Mouse (Mus musculus) lung, postnatal 0 days (tissue): ENCODE measurements around the gene Mettl7a3. TPM values are rescaled to one million over a fixed set of nuclear protein-coding genes. Genes with fewer than 3 reads are reported as not detected.
"Not testable (repeated sequence)": the region's sequence is repeated elsewhere in the genome, so short reads cannot be mapped to it uniquely, and the experiment has no call there.

Source experiments
- ATAC-seq: fragments of 200-750 bp; cut with Nextera tagmentation; 2 replicates; pipeline ENCODE4 v1.8.0; 2017; ENCODE audit warnings: moderate library complexity
- DNase-seq: peaks from one replicate; pipeline ENCODE4 v3.0.0-alpha.2; 2016; ENCODE audit warnings: low spot score
- H3K27ac ChIP-seq: fragments of 300-500 bp; sonication (generic); 2 replicates; pipeline ENCODE4 v1.5.1; 2014; ENCODE audit warnings: antibody characterized with exemption, mild to moderate bottlenecking, low read length, mixed read lengths
- H3K27me3 ChIP-seq: fragments of 300-500 bp; sonication (generic); replicated peaks from 2 replicates; pipeline ENCODE4 v1.6.1; 2014; ENCODE audit warnings: low read length, mixed read lengths; ENCODE audit not compliant: insufficient read depth
- H3K36me3 ChIP-seq: fragments of 300-500 bp; sonication (generic); 2 replicates; pipeline ENCODE4 v1.6.1; 2014; ENCODE audit warnings: low read length, mixed read lengths; ENCODE audit not compliant: insufficient read depth
- H3K4me1 ChIP-seq: fragments of 300-500 bp; sonication (generic); 2 replicates; pipeline ENCODE4 v1.6.1; 2014; ENCODE audit warnings: antibody characterized with exemption, low read depth, low read length, mixed read lengths; ENCODE audit not compliant: insufficient read depth
- H3K4me2 ChIP-seq: fragments of 300-500 bp; sonication (generic); replicated peaks from 2 replicates; pipeline ENCODE4 v1.6.1; 2014; ENCODE audit warnings: low read depth, mild to moderate bottlenecking, low read length, moderate library complexity, mixed read lengths
- H3K4me3 ChIP-seq: fragments of 300-500 bp; sonication (generic); 2 replicates; pipeline ENCODE4 v1.5.1; 2014; ENCODE audit warnings: low read depth, low read length
- H3K9ac ChIP-seq: fragments of 300-500 bp; sonication (generic); replicated peaks from 2 replicates; pipeline ENCODE4 v1.6.1; 2014; ENCODE audit warnings: low read depth, mild to moderate bottlenecking
- H3K9me3 ChIP-seq: fragments of 300-500 bp; sonication (generic); 2 replicates; pipeline ENCODE4 v1.6.1; 2016; ENCODE audit warnings: low read length, mixed read lengths
- CTCF ChIP-seq: IDR thresholded peaks from 2 replicates; pipeline ENCODE4 v1.5.1; 2016; ENCODE audit warnings: antibody characterized with exemption, mild to moderate bottlenecking
- EP300 ChIP-seq: IDR thresholded peaks from 2 replicates; pipeline ENCODE4 v1.6.1; 2016; ENCODE audit warnings: antibody characterized with exemption, mild to moderate bottlenecking, control low read depth
- WGBS: fragments of 180-500 bp; shearing (Covaris S2); extraction: QIAGEN DNeasy Blood & Tissue Kit; methylation state at CpG from one replicate; pipeline ENCODE4 v1.1.7; 2014; 5-methylcytosine and 5-hydroxymethylcytosine counted together
- polyA plus RNA-seq: library from polyadenylated mRNA; unstranded; fragments of >200 nt; fragmentation: Nextera tagmentation; extraction: Ambion mirVana; gene quantifications from 2 replicates; pipeline ENCODE4 v1.2.1, GENCODE M21; 2015

Mettl7a3 gene
- polyA plus RNA-seq, 1 experiment from 2014 or later, result 0.12 TPM

- WGBS, result 34% methylated on average over 8 of the region's 8 CpGs
- Histone ChIP-seq H3K4me3 (no peak overlapping the region), H3K27me3 (no peaks in the 10 kb centered on the region), H3K9me3 (no peaks in the 10 kb centered on the region), H3K4me1 (no peaks in the 10 kb centered on the region; the same call in 1 of the 2 replicates), H3K36me3 (no peaks in the 10 kb centered on the region), H3K9ac (no peak overlapping the region), H3K27ac (peak overlapping the region; percentile 92), H3K4me2 (peak overlapping the region; percentile 69)
- DNase-seq (no peak), ATAC-seq (no peak)
- 0 out of 2 replicates have a peak, but pooled peaks have one; percentile 26 for TF ChIP-seq EP300
- no peak for TF ChIP-seq CTCF
Measured at GRCm38 (mm10) chr15:100303428-100304018, 31.2 kb upstream of the Mettl7a3 start.

DNA sequence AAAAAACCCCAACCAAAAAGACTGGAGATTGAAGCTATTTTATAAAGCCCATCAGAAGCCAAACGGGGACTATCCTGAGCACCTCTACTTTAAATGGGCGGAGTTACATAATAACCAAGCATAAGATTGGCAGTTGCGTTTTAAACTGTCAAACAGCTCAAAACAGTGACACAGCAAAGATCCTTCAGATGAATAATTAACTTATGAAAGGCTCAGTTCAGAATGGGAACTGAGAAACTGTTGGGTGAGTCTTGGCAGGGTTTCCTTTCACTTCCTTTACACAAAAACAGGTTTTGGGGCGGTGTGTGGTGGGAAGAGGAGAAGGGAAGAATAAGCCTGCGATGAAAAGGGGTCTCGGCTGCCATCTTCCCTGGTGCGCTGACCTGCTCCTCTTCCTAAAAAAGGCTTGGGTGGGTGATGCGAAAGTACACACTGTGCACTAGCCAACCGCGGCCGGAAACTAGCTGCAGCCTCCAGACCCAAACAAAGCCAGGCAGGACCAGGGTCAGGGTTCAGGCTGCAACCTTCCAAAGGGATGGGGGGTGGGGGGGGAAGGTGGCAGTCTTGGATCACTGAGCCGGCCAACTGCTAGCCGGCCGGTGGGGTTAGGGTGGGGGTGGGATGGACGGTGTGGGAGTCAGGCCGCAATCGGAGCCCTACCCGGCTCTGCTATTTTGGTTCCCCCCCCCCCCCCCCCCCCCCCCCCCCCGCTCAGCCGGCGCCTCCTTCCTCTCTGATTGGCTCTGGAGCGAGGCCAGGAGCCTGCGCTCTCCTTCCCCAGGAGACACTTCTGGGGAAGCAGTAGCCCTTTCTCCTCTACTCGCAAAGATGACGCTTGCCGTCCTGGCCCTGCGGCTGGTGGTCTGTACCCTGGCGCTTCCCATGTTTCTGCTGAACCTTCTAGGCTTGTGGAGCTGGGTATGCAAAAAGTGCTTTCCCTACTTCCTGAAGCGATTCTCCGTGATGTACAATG lies 30.4 kb upstream of the Mettl7a3 start, which contains the start of gene Mettl7a1:
Gene Mettl7a1, plus strand, starts transcription at position 122 of the 973 bp plus-strand sequence.
- Histone ChIP-seq H3K4me2 (peak within 1 kb of the TSS; percentile 69), H3K9me3 (no peaks in the 10 kb centered on the region), H3K27me3 (no peaks in the 10 kb centered on the region), H3K9ac (peak within 1 kb of the TSS; percentile 47), H3K36me3 (no peaks in the 10 kb centered on the region), H3K4me1 (no peaks in the 10 kb centered on the region; the same call in 1 of the 2 replicates), H3K4me3 (peak within 1 kb of the TSS; percentile 58), H3K27ac (peak within 1 kb of the TSS; percentile 92)
- DNase-seq, result peak; percentile 94
- peak; percentile 71 for ATAC-seq
- 1% methylated on average over 15 of the region's 30 CpGs for WGBS
- peak; percentile 14; the same call in 1 of the 2 replicates for TF ChIP-seq EP300
- no peak for TF ChIP-seq CTCF

DNA sequence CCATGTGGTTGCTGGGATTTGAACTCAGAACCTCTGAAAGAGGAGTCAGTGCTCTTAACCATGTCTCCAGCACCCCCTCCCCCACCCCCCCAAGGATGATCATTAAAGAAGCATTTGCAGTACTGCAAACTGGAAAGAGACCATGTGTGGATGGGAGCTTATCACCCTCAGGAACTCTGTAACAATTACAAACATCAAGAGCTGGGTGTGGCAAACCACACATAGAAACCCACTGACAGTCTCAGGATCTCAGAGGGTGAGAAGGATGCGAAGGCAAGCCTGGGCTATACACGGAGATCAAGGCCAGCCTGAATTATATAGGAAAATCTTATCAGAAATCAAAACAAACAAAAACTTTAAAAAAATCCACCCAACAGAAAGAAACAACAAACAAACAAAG lies 28.5 kb upstream of the Mettl7a3 start:
- WGBS, result 49% methylated on average over 2 of the region's 2 CpGs

DNA sequence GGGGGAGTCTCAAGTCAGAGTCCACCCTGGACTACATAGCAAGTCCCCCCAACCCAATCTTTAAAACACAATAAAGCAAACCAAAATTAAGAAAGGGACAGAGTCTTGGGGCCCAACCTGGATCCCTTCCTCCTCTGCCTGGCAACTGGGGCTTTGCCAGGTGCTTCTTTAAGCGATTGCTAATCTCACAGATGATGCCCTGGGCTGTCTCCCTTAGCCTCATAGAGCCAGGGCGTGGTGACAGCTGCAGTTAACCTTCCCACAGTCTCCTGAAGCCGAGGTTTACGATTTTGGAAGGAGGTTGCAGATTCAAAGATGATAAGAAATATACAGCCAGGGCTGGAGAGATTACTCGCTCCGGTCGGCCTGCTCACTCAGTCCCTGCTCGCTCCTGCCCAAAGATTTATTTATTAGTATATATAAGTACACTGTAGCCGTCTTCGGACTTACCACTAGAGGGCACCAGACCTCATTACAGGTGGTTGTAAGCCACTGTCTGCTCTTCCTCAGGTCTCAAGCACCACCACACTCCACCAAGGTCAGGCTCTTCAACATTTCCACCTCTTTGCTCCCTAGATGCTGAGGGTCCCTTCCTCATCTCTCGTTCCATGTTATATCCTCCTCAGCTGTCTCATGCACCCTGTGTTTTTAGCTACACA lies 27.2 kb upstream of the Mettl7a3 start:
- H3K9ac ChIP-seq, H3K9me3 ChIP-seq, H3K27me3 ChIP-seq, H3K36me3 ChIP-seq, H3K4me3 ChIP-seq, H3K27ac ChIP-seq, H3K4me1 ChIP-seq: not testable (repeated sequence)
- peak overlapping the region; percentile 35 for H3K4me2 ChIP-seq
- ATAC-seq, result peak; percentile 45
- peak; percentile 75 for DNase-seq
- 32% methylated on average over 11 of the region's 11 CpGs for WGBS
- peak; percentile 67 for TF ChIP-seq CTCF

More for the DNA sequence above, 28.5 kb upstream of the Mettl7a3 start:
- H3K4me1 ChIP-seq, result no peaks in the 10 kb centered on the region
- no peaks in the 10 kb centered on the region for H3K36me3 ChIP-seq
- H3K27me3 ChIP-seq, result no peaks in the 10 kb centered on the region
- DNase-seq (no peak), ATAC-seq (no peak)
- no peak overlapping the region for H3K9ac ChIP-seq
- H3K4me3 ChIP-seq, result peak overlapping the region; percentile 58; the same call in 1 of the 2 replicates
- H3K27ac ChIP-seq, result no peak overlapping the region
- no peak for TF ChIP-seq EP300
- no peak for TF ChIP-seq CTCF
- no peaks in the 10 kb centered on the region for H3K9me3 ChIP-seq
- H3K4me2 ChIP-seq, result peak overlapping the region; percentile 69

DNA sequence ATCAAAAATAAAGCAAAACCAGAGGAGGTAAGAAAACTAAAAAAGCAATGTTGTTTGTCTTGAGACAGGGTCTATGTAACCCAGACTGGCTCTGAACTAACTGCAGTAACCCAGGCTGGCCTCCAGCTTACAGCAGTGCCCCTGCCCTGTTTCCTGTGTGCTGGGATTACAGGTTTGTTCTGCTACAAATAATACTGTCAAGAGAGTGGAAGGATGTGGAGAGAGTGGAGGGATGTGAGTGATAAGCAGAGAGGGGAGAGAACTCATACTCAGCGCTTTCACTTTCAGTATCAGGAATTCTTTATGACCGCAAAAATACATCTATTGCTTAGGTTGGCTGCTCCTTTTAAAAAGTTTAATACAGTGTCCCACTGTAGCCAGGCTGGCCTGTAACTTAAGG lies 22.4 kb upstream of the Mettl7a3 start:
- H3K4me2 ChIP-seq, result 0 out of 2 replicates have a peak overlapping the region, but pooled peaks have one; percentile 17
- no peak overlapping the region for H3K9ac ChIP-seq
- no peak overlapping the region for H3K4me3 ChIP-seq
- ATAC-seq, result no peak
- DNase-seq, result no peak
- peaks cover 4% of the 10 kb centered on the region; the same call in 1 of the 2 replicates for H3K4me1 ChIP-seq
- no peak overlapping the region for H3K27ac ChIP-seq
- H3K27me3 ChIP-seq, result no peaks in the 10 kb centered on the region
- TF ChIP-seq CTCF, result no peak
- TF ChIP-seq EP300, result no peak
- no peaks in the 10 kb centered on the region for H3K36me3 ChIP-seq
- H3K9me3 ChIP-seq, result no peaks in the 10 kb centered on the region
- WGBS, result 50% methylated on average over 2 of the region's 2 CpGs
